Mouse (Mus musculus) forebrain, postnatal 0 days (tissue): ENCODE data around the gene Arid5b. TPM values are rescaled to one million over a fixed set of nuclear protein-coding genes. Genes with fewer than 3 reads are reported as not detected.

Experiments
- ATAC-seq: fragments of 200-750 bp; cut with Nextera tagmentation; 2 replicates; pipeline ENCODE4 v1.8.0; 2017; ENCODE audit warnings: mild to moderate bottlenecking, moderate library complexity
- DNase-seq: peaks from one replicate; pipeline ENCODE4 v3.0.0-alpha.2; 2015
- H3K27ac ChIP-seq: fragments of 300-500 bp; sonication (generic); 2 replicates; pipeline ENCODE4 v1.5.1; 2014; ENCODE audit warnings: low read depth, mild to moderate bottlenecking, antibody characterized with exemption, low read length, moderate library complexity, mixed read lengths
- H3K27me3 ChIP-seq: fragments of 300-500 bp; sonication (generic); 2 replicates; pipeline ENCODE4 v1.6.1; 2014; ENCODE audit warnings: mild to moderate bottlenecking, low read length, mixed read lengths; ENCODE audit not compliant: insufficient read depth
- H3K36me3 ChIP-seq: fragments of 300-500 bp; sonication (generic); 2 replicates; pipeline ENCODE4 v1.6.1; 2014; ENCODE audit warnings: mild to moderate bottlenecking, moderate library complexity; ENCODE audit not compliant: insufficient read depth
- H3K4me1 ChIP-seq: fragments of 300-500 bp; sonication (generic); 2 replicates; pipeline ENCODE4 v1.6.1; 2014; ENCODE audit warnings: antibody characterized with exemption; ENCODE audit not compliant: insufficient read depth
- H3K4me2 ChIP-seq: fragments of 300-500 bp; sonication (generic); 2 replicates; pipeline ENCODE4 v1.6.1; 2014; ENCODE audit warnings: low read depth, mild to moderate bottlenecking, moderate library complexity
- H3K4me3 ChIP-seq: fragments of 300-500 bp; sonication (generic); 2 replicates; pipeline ENCODE4 v1.5.1; 2014; ENCODE audit warnings: low read depth, low read length, mixed read lengths
- H3K9ac ChIP-seq: fragments of 300-500 bp; sonication (generic); 2 replicates; pipeline ENCODE4 v1.6.1; 2014; ENCODE audit warnings: mild to moderate bottlenecking
- H3K9me3 ChIP-seq: fragments of 300-500 bp; sonication (generic); 2 replicates; pipeline ENCODE4 v1.6.1; 2016; ENCODE audit warnings: low read length
- CTCF ChIP-seq: sonication (generic); IDR thresholded peaks from 2 replicates; pipeline ENCODE4 v1.5.1; 2016; ENCODE audit warnings: antibody characterized with exemption, control low read depth, low read depth
- WGBS: fragments of 180-500 bp; shearing (Covaris S2); extraction: QIAGEN DNeasy Blood & Tissue Kit; methylation state at CpG from one replicate; pipeline ENCODE4 v1.1.7; 2014; 5-methylcytosine and 5-hydroxymethylcytosine counted together
- polyA plus RNA-seq: library from polyadenylated mRNA; unstranded; fragments of >200 nt; fragmentation: Nextera tagmentation; extraction: Ambion mirVana; gene quantifications from 2 replicates; pipeline ENCODE4 v1.2.1, GENCODE M21; 2015
- total RNA-seq: library from RNA; depleted of rRNA; stranded (reverse); fragments of >200 nt; gene quantifications from 2 replicates; pipeline ENCODE4 v1.2.3, GENCODE M21; 2014

Arid5b gene
- total and polyA plus RNA-seq, 2 experiments from 2014 or later, result 14.3 to 14.5 TPM

DNA sequence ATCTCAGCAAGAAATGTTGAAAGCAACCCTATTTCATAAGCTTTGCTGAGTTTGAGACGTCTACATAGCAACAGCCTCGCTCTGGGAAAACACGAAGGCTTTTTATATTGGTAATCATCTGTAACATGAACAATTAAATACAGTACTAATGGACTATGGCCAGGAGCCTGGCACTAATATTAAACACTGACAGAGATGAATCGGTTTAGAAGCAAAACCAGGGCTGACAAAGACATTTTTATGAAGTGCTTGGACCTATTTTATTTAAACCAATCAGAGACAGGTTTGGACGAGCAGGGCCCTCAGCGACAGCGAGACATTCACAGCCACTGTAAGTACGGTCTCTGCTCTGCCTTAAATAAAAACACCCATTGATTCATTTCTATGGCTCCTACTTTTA is 165.6 kb downstream of the Arid5b start:
- TF ChIP-seq CTCF, result no peak
- Histone ChIP-seq H3K36me3 (peaks cover 3% of the 10 kb centered on the region; the same call in 1 of the 2 replicates), H3K4me2 (peak overlapping the region; percentile 2), H3K9ac (no peak overlapping the region), H3K9me3 (no peaks in the 10 kb centered on the region), H3K4me1 (peaks cover 3% of the 10 kb centered on the region; the same call in 1 of the 2 replicates), H3K27me3 (no peaks in the 10 kb centered on the region), H3K27ac (no peak overlapping the region), H3K4me3 (no peak overlapping the region)
- WGBS, result 19% methylated on average over 8 of the region's 8 CpGs
- ATAC-seq (no peak; the same call in 1 of the 2 replicates), DNase-seq (peak; percentile 60)

DNA sequence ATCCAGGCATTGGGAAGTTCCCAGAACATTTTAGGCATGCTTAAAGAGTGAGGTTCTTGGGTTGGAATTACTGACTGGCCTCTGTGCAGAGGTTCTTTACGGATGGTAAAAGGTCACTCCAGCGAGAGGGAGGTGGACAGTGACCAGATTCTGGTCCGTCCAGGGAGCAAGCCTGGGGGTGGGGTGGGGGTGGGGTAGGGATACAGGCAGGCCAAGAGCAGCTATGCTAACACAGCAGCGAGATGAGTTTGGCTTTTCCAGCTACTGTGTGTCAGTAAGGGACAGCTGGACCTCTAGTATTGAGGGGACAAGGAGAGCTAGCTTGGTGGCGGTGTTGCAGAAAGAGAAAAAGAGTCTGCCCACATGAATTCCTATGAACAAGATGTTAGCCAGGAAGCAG is 167.9 kb downstream of the Arid5b start:
- Histone ChIP-seq H3K27ac (no peak overlapping the region), H3K4me1 (peaks cover 7% of the 10 kb centered on the region; the same call in 1 of the 2 replicates), H3K4me3 (no peak overlapping the region), H3K9me3 (no peaks in the 10 kb centered on the region), H3K36me3 (no peaks in the 10 kb centered on the region), H3K9ac (no peak overlapping the region), H3K27me3 (no peaks in the 10 kb centered on the region), H3K4me2 (no peak overlapping the region)
- ATAC-seq, result no peak
- WGBS, result 68% methylated on average over 5 of the region's 5 CpGs
- no peak for TF ChIP-seq CTCF
- DNase-seq, result no peak

DNA sequence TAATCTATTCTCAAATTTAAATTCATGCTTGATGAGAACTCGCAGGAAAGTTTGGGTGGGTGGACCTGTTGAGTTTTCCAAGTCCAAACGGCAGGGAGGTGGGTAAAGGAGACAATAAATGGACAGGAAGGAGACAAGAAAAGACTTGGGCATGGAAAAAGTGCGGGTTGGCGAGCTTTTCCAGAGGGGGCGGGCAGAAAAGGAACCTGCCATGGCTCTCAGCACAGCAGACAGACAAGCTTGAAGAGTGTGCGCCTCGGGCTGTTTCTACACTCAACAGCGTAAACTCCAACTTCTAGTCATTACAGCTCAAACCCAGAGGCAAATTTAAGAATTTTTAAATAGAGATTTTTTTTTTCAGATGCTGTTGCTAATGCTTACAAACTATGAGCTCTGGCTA is 168.4 kb downstream of the Arid5b start:
- H3K4me1 ChIP-seq, result peaks cover 10% of the 10 kb centered on the region; the same call in 1 of the 2 replicates
- H3K27me3 ChIP-seq, result no peaks in the 10 kb centered on the region
- no peaks in the 10 kb centered on the region for H3K36me3 ChIP-seq
- WGBS, result 35% methylated on average over 8 of the region's 8 CpGs
- no peak overlapping the region for H3K27ac ChIP-seq
- ATAC-seq (no peak), DNase-seq (no peak)
- TF ChIP-seq CTCF, result no peak
- no peak overlapping the region for H3K9ac ChIP-seq
- no peak overlapping the region for H3K4me2 ChIP-seq
- no peak overlapping the region for H3K4me3 ChIP-seq
- no peaks in the 10 kb centered on the region for H3K9me3 ChIP-seq

DNA sequence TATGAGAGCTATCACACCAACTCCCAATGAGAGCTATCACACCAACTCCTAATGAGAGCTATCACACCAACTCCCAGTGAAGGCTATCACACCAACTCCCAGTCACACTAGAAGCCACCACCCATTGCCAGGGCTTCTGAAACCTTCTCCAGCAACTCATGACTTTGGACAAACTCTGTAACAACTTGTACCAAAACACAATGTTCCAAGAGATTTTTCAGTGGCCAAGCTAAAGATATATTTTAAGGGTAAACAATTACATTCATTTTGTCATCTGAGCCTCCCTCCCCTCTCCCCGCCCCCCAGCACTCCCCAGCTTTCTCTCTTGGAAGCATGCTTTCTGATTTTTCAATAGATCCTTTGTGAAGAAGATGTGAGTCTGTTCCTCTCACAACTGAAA is 168.9 kb downstream of the Arid5b start:
- H3K27me3 ChIP-seq, result no peaks in the 10 kb centered on the region
- no peak overlapping the region for H3K9ac ChIP-seq
- H3K9me3 ChIP-seq, result no peaks in the 10 kb centered on the region
- no peaks in the 10 kb centered on the region for H3K36me3 ChIP-seq
- H3K4me3 ChIP-seq, result no peak overlapping the region
- H3K27ac ChIP-seq, result no peak overlapping the region
- DNase-seq, result no peak
- WGBS, result 58% methylated on average over 1 of the region's 1 CpGs
- ATAC-seq, result no peak
- no peak for TF ChIP-seq CTCF
- no peak overlapping the region for H3K4me2 ChIP-seq
- H3K4me1 ChIP-seq, result peaks cover 10% of the 10 kb centered on the region

DNA sequence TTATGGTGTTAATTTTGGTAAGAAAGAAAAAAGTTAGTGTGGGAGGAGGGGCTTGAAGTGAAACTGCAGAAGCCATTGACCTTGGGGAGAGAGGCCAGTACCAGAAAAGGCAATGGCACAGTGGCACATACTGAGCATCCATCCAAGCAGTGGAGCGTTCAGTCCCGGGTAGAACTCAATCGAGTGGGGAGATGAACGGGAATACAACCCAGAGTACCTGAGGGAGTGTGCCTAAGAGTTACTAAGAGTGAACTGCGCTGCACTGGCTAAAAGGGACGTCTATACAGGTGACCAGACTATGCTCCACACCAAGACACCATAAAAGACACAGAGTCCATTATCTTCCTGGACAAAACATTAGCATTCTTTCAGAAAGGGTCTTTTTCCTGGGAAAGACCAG is 170.8 kb downstream of the Arid5b start:
- no peak overlapping the region for H3K9ac ChIP-seq
- no peaks in the 10 kb centered on the region for H3K9me3 ChIP-seq
- WGBS, result 88% methylated on average over 6 of the region's 6 CpGs
- DNase-seq, result no peak
- no peak overlapping the region for H3K4me2 ChIP-seq
- no peaks in the 10 kb centered on the region for H3K27me3 ChIP-seq
- H3K4me3 ChIP-seq, result no peak overlapping the region
- ATAC-seq, result no peak
- H3K4me1 ChIP-seq, result peaks cover 13% of the 10 kb centered on the region; the same call in 1 of the 2 replicates
- no peak for TF ChIP-seq CTCF
- no peaks in the 10 kb centered on the region for H3K36me3 ChIP-seq
- no peak overlapping the region for H3K27ac ChIP-seq

DNA sequence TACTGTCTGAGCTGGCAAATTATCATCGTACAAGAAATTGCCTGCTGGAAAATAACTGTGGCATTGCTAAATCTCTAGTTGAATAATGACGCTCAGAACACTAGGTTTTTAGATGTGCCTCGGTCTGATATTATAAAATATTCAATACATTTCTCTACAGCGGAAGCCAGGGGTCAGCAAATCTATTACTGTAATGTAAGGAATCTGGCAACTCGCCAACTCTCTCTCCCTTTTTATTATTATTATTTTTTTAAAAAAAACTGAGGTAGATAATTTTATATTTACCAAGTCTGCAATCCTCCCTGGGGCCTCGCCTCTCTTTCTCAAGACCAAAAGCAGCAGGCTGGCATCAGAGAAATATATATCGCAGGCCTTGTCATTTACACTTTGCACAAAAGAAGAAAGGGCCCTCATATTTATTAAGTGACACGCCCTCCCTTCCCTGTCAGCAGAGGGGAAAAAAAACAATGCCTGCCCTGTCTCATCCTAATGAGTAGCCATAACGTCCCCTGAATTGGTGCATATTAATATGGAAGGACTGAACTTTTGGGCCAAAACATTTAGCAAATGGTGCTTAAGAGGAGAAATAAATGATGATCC is 172.1 kb downstream of the Arid5b start:
- WGBS, result 46% methylated on average over 9 of the region's 9 CpGs
- H3K9me3 ChIP-seq, result no peaks in the 10 kb centered on the region
- no peak overlapping the region for H3K4me3 ChIP-seq
- H3K27me3 ChIP-seq, result no peaks in the 10 kb centered on the region
- H3K4me2 ChIP-seq, result no peak overlapping the region
- peaks cover 13% of the 10 kb centered on the region; the same call in 1 of the 2 replicates for H3K4me1 ChIP-seq
- TF ChIP-seq CTCF, result no peak
- ATAC-seq (no peak), DNase-seq (no peak)
- H3K9ac ChIP-seq, result no peak overlapping the region
- H3K36me3 ChIP-seq, result no peaks in the 10 kb centered on the region
- H3K27ac ChIP-seq, result no peak overlapping the region

DNA sequence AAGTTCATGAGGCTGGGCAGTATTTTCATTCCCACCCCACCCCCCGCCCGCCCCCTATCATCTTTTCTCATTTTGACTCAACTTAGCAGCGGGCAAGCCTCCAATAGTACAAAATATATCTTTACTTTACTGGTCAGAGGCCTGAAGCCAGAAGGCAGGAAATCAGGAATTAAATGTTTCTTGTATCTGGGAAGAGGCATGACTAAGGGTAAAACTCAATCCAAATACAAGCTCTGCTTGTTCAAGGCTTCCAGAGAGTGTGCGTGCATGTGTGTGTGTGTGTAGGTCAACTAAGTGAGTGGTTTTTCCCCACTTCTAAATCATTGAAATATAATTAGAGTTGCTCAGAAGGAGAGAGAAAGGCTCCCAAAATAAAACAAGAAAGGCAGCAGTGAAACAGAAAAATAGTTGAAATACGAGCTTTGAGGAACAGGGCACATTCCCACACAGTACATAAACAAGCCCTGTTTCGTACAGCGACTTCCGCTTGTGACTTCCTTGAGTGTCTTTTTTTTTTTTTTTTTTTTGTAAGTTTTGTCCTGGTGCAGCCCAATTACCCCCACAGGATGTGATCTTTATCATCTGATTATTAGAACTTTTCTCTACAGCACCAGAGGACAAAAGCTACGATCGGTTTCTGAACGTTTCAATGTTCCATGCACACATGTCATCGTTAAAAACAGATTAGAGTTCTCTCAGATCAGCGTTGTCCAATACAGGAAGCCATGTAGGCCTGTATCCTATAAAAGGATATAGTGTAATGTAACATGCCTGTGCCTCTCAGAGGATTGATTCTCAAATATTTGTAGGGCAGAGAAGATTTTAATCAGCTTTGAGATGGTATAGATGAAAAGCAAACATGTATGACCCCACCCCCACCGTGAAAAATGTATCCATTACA is 173.4 kb downstream of the Arid5b start:
- H3K4me2 ChIP-seq, result no peak overlapping the region
- H3K4me1 ChIP-seq, result peaks cover 13% of the 10 kb centered on the region; the same call in 1 of the 2 replicates
- H3K27me3 ChIP-seq, result no peaks in the 10 kb centered on the region
- ATAC-seq (no peak), DNase-seq (no peak)
- WGBS, result 45% methylated on average over 14 of the region's 14 CpGs
- TF ChIP-seq CTCF, result no peak
- H3K27ac ChIP-seq, result 0 out of 2 replicates have a peak overlapping the region, but pooled peaks have one; percentile 21
- no peak overlapping the region for H3K9ac ChIP-seq
- H3K9me3 ChIP-seq, result no peaks in the 10 kb centered on the region
- H3K36me3 ChIP-seq, result no peaks in the 10 kb centered on the region
- no peak overlapping the region for H3K4me3 ChIP-seq
